20 mouse cellular contexts compared by ENCODE assay signal in the genomic region with DNA sequence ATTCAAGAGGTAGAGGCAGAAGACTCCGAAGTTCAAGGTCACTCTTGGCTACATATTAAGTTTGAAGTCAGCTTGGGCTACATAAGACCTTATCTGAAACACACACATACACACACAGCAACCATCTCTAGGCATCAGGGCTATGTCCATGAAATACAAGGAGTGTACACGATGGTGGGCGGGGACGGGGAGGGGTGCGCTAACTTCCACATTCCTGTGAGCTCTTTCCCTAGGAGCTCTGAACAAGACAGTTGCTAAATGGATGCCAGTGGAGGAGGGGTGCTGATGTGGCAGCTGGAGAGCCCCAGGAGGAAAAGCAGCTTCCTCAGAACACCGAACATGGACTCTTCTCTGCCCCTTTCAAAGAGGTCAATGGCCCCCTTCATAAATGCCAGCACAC. TPM values are rescaled to one million over a fixed set of nuclear protein-coding genes. Genes with fewer than 3 reads are reported as not detected.
DNase-seq lines count a peak whose midpoint lies in the region; ATAC-seq lines count a peak whose summit lies in the region.
"Had no signal": no experiment of that assay in that cellular context is flagged by ENCODE, and none has a peak within 500 bp of the region (broad histone marks: within the 10 kb centered on the region; RNA-seq: fewer than 3 reads in every experiment).

No protein-coding gene starts in this region.

- peaks cover 45% of the 10 kb centered on the region for H3K4me1 ChIP-seq in heart, embryonic 12.5 days (replicated peaks)
- H3K4me1 ChIP-seq in heart, embryonic 11.5 days (ENCODE audit: control insufficient read depth, insufficient read depth, low read length) = peaks cover 13% of the 10 kb centered on the region; the same call in 1 of the 2 replicates
- H3K4me1 ChIP-seq in heart, embryonic 16.5 days (ENCODE audit: control insufficient read depth, insufficient read depth, low read length) = peaks cover 25% of the 10 kb centered on the region
- H3K4me1 ChIP-seq in heart, embryonic 10.5 days = peaks cover 14% of the 10 kb centered on the region
- no peaks in the 10 kb centered on the region for H3K4me1 ChIP-seq in limb, embryonic 10.5 days
- H3K4me1 ChIP-seq: embryonic facial prominence, embryonic 12.5 days; forebrain, embryonic 12.5 days; hindbrain, embryonic 15.5 days had no signal

- H3K4me3 ChIP-seq in heart, embryonic 12.5 days = no peak overlapping the region
- H3K4me3 ChIP-seq in heart, embryonic 11.5 days (ENCODE audit: low read depth, low read length) = no peak overlapping the region
- H3K4me3 ChIP-seq in heart, embryonic 16.5 days (ENCODE audit: low read length) = no peak overlapping the region
- H3K4me3 ChIP-seq in heart, embryonic 10.5 days = no peak overlapping the region
- no peak overlapping the region for H3K4me3 ChIP-seq in limb, embryonic 10.5 days
- H3K4me3 ChIP-seq: embryonic facial prominence, embryonic 12.5 days; forebrain, embryonic 12.5 days; hindbrain, embryonic 15.5 days had no signal

- no peaks in the 10 kb centered on the region for H3K36me3 ChIP-seq in heart, embryonic 12.5 days
- no peaks in the 10 kb centered on the region for H3K36me3 ChIP-seq in heart, embryonic 11.5 days (ENCODE audit: control insufficient read depth, insufficient read depth, low read length)
- no peaks in the 10 kb centered on the region for H3K36me3 ChIP-seq in heart, embryonic 16.5 days (ENCODE audit: control insufficient read depth, insufficient read depth)
- no peaks in the 10 kb centered on the region for H3K36me3 ChIP-seq in heart, embryonic 10.5 days
- no peaks in the 10 kb centered on the region; the same call in 1 of the 2 replicates for H3K36me3 ChIP-seq in limb, embryonic 10.5 days
- H3K36me3 ChIP-seq: embryonic facial prominence, embryonic 12.5 days; forebrain, embryonic 12.5 days; hindbrain, embryonic 15.5 days had no signal

- peaks cover 4% of the 10 kb centered on the region for H3K27me3 ChIP-seq in heart, embryonic 12.5 days (replicated peaks)
- H3K27me3 ChIP-seq in heart, embryonic 11.5 days (ENCODE audit: control insufficient read depth, insufficient read depth, low read length) = no peaks in the 10 kb centered on the region; the same call in 1 of the 2 replicates
- 0 out of 2 replicates have a peak, but pooled peaks cover 2% of the 10 kb centered on the region for H3K27me3 ChIP-seq in heart, embryonic 16.5 days (ENCODE audit: control insufficient read depth, insufficient read depth, low read length)
- peaks cover 4% of the 10 kb centered on the region; the same call in 1 of the 2 replicates for H3K27me3 ChIP-seq in heart, embryonic 10.5 days (ENCODE audit: insufficient read depth, poor library complexity, severe bottlenecking)
- peaks cover 29% of the 10 kb centered on the region for H3K27me3 ChIP-seq in limb, embryonic 10.5 days (ENCODE audit: low read depth, poor library complexity, severe bottlenecking)
- H3K27me3 ChIP-seq: CH12.LX; embryonic facial prominence, embryonic 12.5 days; forebrain, embryonic 12.5 days; hindbrain, embryonic 15.5 days had no signal

- WGBS in heart, embryonic 12.5 days = 70% methylated on average over 6 of the region's 6 CpGs
- WGBS in heart, embryonic 11.5 days (ENCODE audit: insufficient replicate concordance) = 63% methylated on average over 6 of the region's 6 CpGs
- WGBS in heart, embryonic 16.5 days = 50% methylated on average over 6 of the region's 6 CpGs
- WGBS in heart, embryonic 10.5 days = 66% methylated on average over 6 of the region's 6 CpGs
- WGBS in limb, embryonic 10.5 days = 83% methylated on average over 6 of the region's 6 CpGs

- H3K9me3 ChIP-seq in heart, embryonic 12.5 days (replicated peaks) = no peaks in the 10 kb centered on the region
- H3K9me3 ChIP-seq in heart, embryonic 11.5 days (replicated peaks; ENCODE audit: control insufficient read depth, low read length) = no peaks in the 10 kb centered on the region
- H3K9me3 ChIP-seq in heart, embryonic 16.5 days (replicated peaks; ENCODE audit: control insufficient read depth, low read length) = peaks cover 3% of the 10 kb centered on the region; the same call in 1 of the 2 replicates
- no peaks in the 10 kb centered on the region for H3K9me3 ChIP-seq in heart, embryonic 10.5 days
- H3K9me3 ChIP-seq in limb, embryonic 10.5 days (replicated peaks) = no peaks in the 10 kb centered on the region
- H3K9me3 ChIP-seq: embryonic facial prominence, embryonic 12.5 days; forebrain, embryonic 12.5 days; hindbrain, embryonic 15.5 days had no signal

- ATAC-seq in heart, embryonic 12.5 days (ENCODE audit: insufficient number of reproducible peaks, low FRiP score) = no peak
- no peak for ATAC-seq in heart, embryonic 11.5 days (replicated peaks; ENCODE audit: insufficient number of reproducible peaks, low FRiP score, low TSS enrichment)
- ATAC-seq in heart, embryonic 16.5 days (replicated peaks; ENCODE audit: extremely low read depth, insufficient read depth, low FRiP score) = no peak
- ATAC-seq: forebrain, postnatal 0 days had no signal

- H3K9ac ChIP-seq in heart, embryonic 12.5 days = no peak overlapping the region
- H3K9ac ChIP-seq in heart, embryonic 11.5 days (ENCODE audit: low read depth, low read length) = no peak overlapping the region
- H3K9ac ChIP-seq in heart, embryonic 16.5 days (ENCODE audit: low read length) = no peak overlapping the region; the same call in 1 of the 2 replicates
- H3K9ac ChIP-seq: embryonic facial prominence, embryonic 12.5 days; forebrain, embryonic 12.5 days; forebrain, postnatal 0 days; hindbrain, embryonic 15.5 days had no signal

- no peak for DNase-seq in heart, embryonic 10.5 days (ENCODE audit: low spot score)
- DNase-seq in lung, postnatal 10 days = peak; percentile 7
- no peak for DNase-seq in lung, postnatal 4 days
- DNase-seq in limb, embryonic 10.5 days (ENCODE audit: low spot score) = no peak
- DNase-seq: adrenal gland, postnatal 10 days; cerebellum, adult 11 months; cerebellum, adult 8-10 months; cerebellum, postnatal 14 days; embryo, embryonic 11 days; forebrain, postnatal 0 days; gastrocnemius, postnatal 14 days; kidney, adult 11 months; kidney, adult 9 months had no signal

- H3K27ac ChIP-seq in heart, embryonic 12.5 days (ENCODE audit: poor library complexity, severe bottlenecking) = peak overlapping the region; percentile 62
- no peak overlapping the region; the same call in 1 of the 2 replicates for H3K27ac ChIP-seq in heart, embryonic 11.5 days (ENCODE audit: low read depth, low read length)
- H3K27ac ChIP-seq in heart, embryonic 16.5 days (ENCODE audit: low read length) = peak overlapping the region; percentile 61
- H3K27ac ChIP-seq in heart, embryonic 10.5 days = no peak overlapping the region; the same call in 1 of the 2 replicates
- H3K27ac ChIP-seq in limb, embryonic 10.5 days = no peak overlapping the region
- H3K27ac ChIP-seq: embryonic facial prominence, embryonic 12.5 days; forebrain, embryonic 12.5 days; hindbrain, embryonic 15.5 days had no signal

- H3K4me2 ChIP-seq in heart, embryonic 12.5 days = no peak overlapping the region
- H3K4me2 ChIP-seq in heart, embryonic 11.5 days = no peak overlapping the region
- H3K4me2 ChIP-seq in heart, embryonic 16.5 days (ENCODE audit: low read depth, low read length) = no peak overlapping the region
- H3K4me2 ChIP-seq: embryonic facial prominence, embryonic 12.5 days; forebrain, embryonic 12.5 days; hindbrain, embryonic 15.5 days had no signal

RNA-seq across cellular contexts. Expression of gene Bcor, which starts 49.6 kb away (rescaled TPM):
- 20.3 and 23.4 TPM in 2 replicates for polyA plus RNA-seq in heart, embryonic 12.5 days (2016; fragmentation: Nextera tagmentation; extraction: Ambion mirVana)
- polyA plus RNA-seq in heart, embryonic 11.5 days (2014; fragmentation: Nextera tagmentation; extraction: Ambion mirVana) = 18.7 and 20.2 TPM in 2 replicates
- polyA plus RNA-seq in heart, embryonic 16.5 days (2015; fragmentation: Nextera tagmentation; extraction: Ambion mirVana) = 11.5 and 13.5 TPM in 2 replicates
- polyA plus RNA-seq in heart, embryonic 10.5 days (2016; fragmentation: Nextera tagmentation; extraction: Ambion mirVana) = 17.5 and 20.8 TPM in 2 replicates
- 20.7 and 26.5 TPM in 2 replicates for polyA plus RNA-seq in limb, embryonic 10.5 days (2016; fragmentation: Nextera tagmentation; extraction: Ambion mirVana)

Comparison
In these comparisons a context has a peak if more than half of its experiments do, and no peak if none do; other contexts are left out.
1. H3K27ac ChIP-seq: peak in heart, embryonic 12.5 days (single experiment) and heart, embryonic 16.5 days (single experiment); none in heart, embryonic 11.5 days (single experiment), heart, embryonic 10.5 days (single experiment) and limb, embryonic 10.5 days (single experiment).